Mouse (Mus musculus): ENCODE measurements around the gene Ift80.
"Not testable (repeated sequence)": the region's sequence is repeated elsewhere in the genome, so short reads cannot be mapped to it uniquely, and the experiment has no call there.

Gene Ift80

GRCm38 (mm10) chr3:69004437-69005337 is at the start of gene Ift80, which contains the start of gene Smc4:
TSS of gene Ift80 (minus strand) at chr3:69004570.
TSS of gene Smc4 (plus strand) at chr3:69004738.
- peak; percentile 96 for DNase-seq (ENCODE audit: low read depth, low spot score)

GRCm38 (mm10) chr3:69051894-69052293 is 47.5 kb upstream of the Ift80 start:
- DNase-seq (ENCODE audit: low read depth, low spot score), result no peak

- no peak for DNase-seq (ENCODE audit: low read depth, low spot score)
These were observed 44.6 kb upstream of the Ift80 start for GRCm38 (mm10) chr3:69049011-69049410.

GRCm38 (mm10) chr3:69047684-69048083 is 43.3 kb upstream of the Ift80 start:
- DNase-seq (ENCODE audit: low read depth, low spot score), result no peak

GRCm38 (mm10) chr3:69046509-69046908 is 42.1 kb upstream of the Ift80 start:
- DNase-seq (ENCODE audit: low read depth, low spot score), result no peak

GRCm38 (mm10) chr3:69045750-69046149 is 41.4 kb upstream of the Ift80 start:
- DNase-seq (ENCODE audit: low read depth, low spot score), result no peak

- DNase-seq (ENCODE audit: low read depth, low spot score), result no peak
These were observed 41.0 kb upstream of the Ift80 start for GRCm38 (mm10) chr3:69045400-69045703.

- peak; percentile 88 for DNase-seq (ENCODE audit: low read depth, low spot score)
These were observed 40.5 kb upstream of the Ift80 start, which contains the start of gene Trim59 for GRCm38 (mm10) chr3:69044645-69045399. TSS of gene Trim59 (minus strand) at chr3:69044755.

- no peak for DNase-seq (ENCODE audit: low read depth, low spot score)
These were observed 39.8 kb upstream of the Ift80 start for GRCm38 (mm10) chr3:69044167-69044591.

- no peak for DNase-seq (ENCODE audit: low read depth, low spot score)
These were observed 36.9 kb upstream of the Ift80 start for GRCm38 (mm10) chr3:69041298-69041697.

- no peak for DNase-seq (ENCODE audit: low read depth, low spot score)
These were observed 35.7 kb upstream of the Ift80 start for GRCm38 (mm10) chr3:69040105-69040504.

- no peak for DNase-seq (ENCODE audit: low read depth, low spot score)
These were observed 21.9 kb upstream of the Ift80 start for GRCm38 (mm10) chr3:69026133-69026783.

- DNase-seq (ENCODE audit: low read depth, low spot score), result no peak
These were observed 16.4 kb upstream of the Ift80 start for GRCm38 (mm10) chr3:69020764-69021163.

- DNase-seq (ENCODE audit: low read depth, low spot score), result no peak
These were observed 15.9 kb upstream of the Ift80 start for GRCm38 (mm10) chr3:69020285-69020684.

- DNase-seq (ENCODE audit: low read depth, low spot score), result not testable (repeated sequence)
These were observed 14.3 kb upstream of the Ift80 start for GRCm38 (mm10) chr3:69018635-69019034.

GRCm38 (mm10) chr3:69017181-69017580 is 12.8 kb upstream of the Ift80 start:
- DNase-seq (ENCODE audit: low read depth, low spot score), result no peak

GRCm38 (mm10) chr3:69008873-69009272 is 4.5 kb upstream of the Ift80 start:
- no peak for DNase-seq (ENCODE audit: low read depth, low spot score)

GRCm38 (mm10) chr3:69006246-69006760 is 1.9 kb upstream of the Ift80 start:
- DNase-seq (ENCODE audit: low read depth, low spot score), result peak; percentile 22

GRCm38 (mm10) chr3:69005338-69006245 is 1.2 kb upstream of the Ift80 start:
- peak; percentile 61 for DNase-seq (ENCODE audit: low read depth, low spot score)

- DNase-seq (ENCODE audit: low read depth, low spot score), result no peak
These were observed 324 bp downstream of the Ift80 start for GRCm38 (mm10) chr3:69004055-69004436.

GRCm38 (mm10) chr3:69002781-69003180 is 1.6 kb downstream of the Ift80 start:
- no peak for DNase-seq (ENCODE audit: low read depth, low spot score)
